Mouse (Mus musculus) gastrocnemius, postnatal 25 days (tissue): Measurements from ENCODE around the gene Ovgp1. TPM values are rescaled to one million over a fixed set of nuclear protein-coding genes. Genes with fewer than 3 reads are reported as not detected.
"Not testable (repeated sequence)": the region's sequence is repeated elsewhere in the genome, so short reads cannot be mapped to it uniquely, and the experiment has no call there.

Source experiments
- DNase-seq: peaks from one replicate; pipeline ENCODE4 v3.0.0; 2022
- total RNA-seq, 2 experiments: library from RNA; stranded (reverse); gene quantifications; 1 replicate in 1 of 2; 2 replicates in 1 of 2; pipeline ENCODE4 v1.2.3; 2021

The Ovgp1 gene
- total RNA-seq, 2 experiments from 2014 or later: 0.51 to 0.64 TPM

- DNase-seq: no peak
Measured at GRCm38 (mm10) chr3:105994730-105995129, 21.2 kb downstream of the Ovgp1 start.

GRCm38 (mm10) chr3:106000707-106001375 is 27.3 kb downstream of the Ovgp1 start:
- DNase-seq: no peak

- DNase-seq: no peak
Measured at GRCm38 (mm10) chr3:106001416-106002370, 28.2 kb downstream of the Ovgp1 start.

GRCm38 (mm10) chr3:106003360-106003759 is 29.8 kb downstream of the Ovgp1 start:
- DNase-seq: not testable (repeated sequence)

- DNase-seq: no peak
Measured at GRCm38 (mm10) chr3:106014546-106014945, 41.0 kb downstream of the Ovgp1 start, which contains the start of gene Pifo. TSS of gene Pifo (minus strand) at chr3:106014646.

- no peak for DNase-seq
Measured at GRCm38 (mm10) chr3:106021840-106022239, 48.3 kb downstream of the Ovgp1 start.

- no peak for DNase-seq
Measured at GRCm38 (mm10) chr3:106024135-106024534, 50.6 kb downstream of the Ovgp1 start.

GRCm38 (mm10) chr3:106032781-106033180 is 59.3 kb downstream of the Ovgp1 start, which contains the start of gene Chil5:
TSS of gene Chil5 (minus strand) at chr3:106032814.
- DNase-seq: no peak

Other genes starting within 250 kb of the Ovgp1 start
- gene Rap1a, start 172.4 kb upstream of the Ovgp1 start, total RNA-seq: 10 to 100 TPM; 77.6 to 84.2 TPM
- under 1 TPM in 1 of 2 experiments, not detected in 1; 0.21 TPM for gene Adora3, start 102.9 kb upstream of the Ovgp1 start, total RNA-seq
- not detected for gene Tmigd3, start 102.8 kb upstream of the Ovgp1 start, total RNA-seq
- gene I830077J02Rik, start 41.0 kb upstream of the Ovgp1 start, total RNA-seq: under 1 TPM; 0.28 to 0.64 TPM
- gene Wdr77, start 14.3 kb upstream of the Ovgp1 start, total RNA-seq: 10 to 100 TPM; 26.8 to 27.2 TPM
- gene Atp5f1, start 13.6 kb upstream of the Ovgp1 start, total RNA-seq: 100 to 1,000 TPM; 671 to 699 TPM
- not detected for gene Pifo, start 40.9 kb downstream of the Ovgp1 start, total RNA-seq
- under 1 TPM in 1 of 2 experiments, not detected in 1; 0.28 TPM for gene Chil5, start 59.1 kb downstream of the Ovgp1 start, total RNA-seq
- not detected for gene Chia1, start 139.5 kb downstream of the Ovgp1 start, total RNA-seq
- gene Chil3, start 193.9 kb downstream of the Ovgp1 start, total RNA-seq: not detected
- gene Chil4, start 245.8 kb downstream of the Ovgp1 start, total RNA-seq: not detected